Mouse (Mus musculus) midbrain, postnatal 0 days (tissue): ENCODE results near the gene Cdkl2. TPM values are rescaled to one million over a fixed set of nuclear protein-coding genes. Genes with fewer than 3 reads are reported as not detected.

Experiments used
- ATAC-seq: fragments of 200-750 bp; cut with Nextera tagmentation; 2 replicates; pipeline ENCODE4 v1.8.0; 2017; ENCODE audit warnings: moderate number of reproducible peaks, mild to moderate bottlenecking, moderate TSS enrichment, moderate library complexity; ENCODE audit not compliant: low FRiP score
- DNase-seq: peaks from one replicate; pipeline ENCODE4 v3.0.0-alpha.2; 2015; ENCODE audit warnings: low spot score
- H3K27ac ChIP-seq: fragments of 300-500 bp; sonication (generic); 2 replicates; pipeline ENCODE4 v1.5.1; 2014; ENCODE audit warnings: low read depth, mild to moderate bottlenecking, low read length, mixed read lengths
- H3K27me3 ChIP-seq: fragments of 300-500 bp; sonication (generic); 2 replicates; pipeline ENCODE4 v1.6.1; 2014; ENCODE audit warnings: low read length, control low read depth, mixed read lengths; ENCODE audit not compliant: insufficient read depth
- H3K36me3 ChIP-seq: fragments of 300-500 bp; sonication (generic); 2 replicates; pipeline ENCODE4 v1.6.1; 2014; ENCODE audit warnings: low read length, control low read depth, mixed read lengths; ENCODE audit not compliant: insufficient read depth
- H3K4me1 ChIP-seq: fragments of 300-500 bp; sonication (generic); 2 replicates; pipeline ENCODE4 v1.6.1; 2014; ENCODE audit warnings: mild to moderate bottlenecking, control low read depth, antibody characterized with exemption, low read length, mixed read lengths; ENCODE audit not compliant: insufficient read depth
- H3K4me2 ChIP-seq: fragments of 300-500 bp; sonication (generic); 2 replicates; pipeline ENCODE4 v1.6.1; 2014; ENCODE audit warnings: low read depth, mild to moderate bottlenecking, low read length, mixed read lengths; ENCODE audit not compliant: poor library complexity, severe bottlenecking
- H3K4me3 ChIP-seq: fragments of 300-500 bp; sonication (generic); 2 replicates; pipeline ENCODE4 v1.5.1; 2014; ENCODE audit warnings: low read depth, mild to moderate bottlenecking, low read length, moderate library complexity
- H3K9ac ChIP-seq: fragments of 300-500 bp; sonication (generic); replicated peaks from 2 replicates; pipeline ENCODE4 v1.6.1; 2014; ENCODE audit warnings: mild to moderate bottlenecking, low read length, moderate library complexity, mixed read lengths; ENCODE audit not compliant: poor library complexity, severe bottlenecking
- H3K9me3 ChIP-seq: fragments of 300-500 bp; sonication (generic); 2 replicates; pipeline ENCODE4 v1.6.1; 2016; ENCODE audit warnings: low read length, control low read depth
- CTCF ChIP-seq: IDR thresholded peaks from 2 replicates; pipeline ENCODE4 v1.5.1; 2016; ENCODE audit warnings: antibody characterized with exemption, mild to moderate bottlenecking
- WGBS: fragments of 180-500 bp; shearing (Covaris S2); extraction: QIAGEN DNeasy Blood & Tissue Kit; methylation state at CpG from one replicate; pipeline ENCODE4 v1.1.7; 2014; 5-methylcytosine and 5-hydroxymethylcytosine counted together
- polyA plus RNA-seq: library from polyadenylated mRNA; unstranded; fragments of >200 nt; fragmentation: Nextera tagmentation; extraction: Ambion mirVana; gene quantifications from 2 replicates; pipeline ENCODE4 v1.2.1, GENCODE M21; 2015
- total RNA-seq: library from RNA; depleted of rRNA; stranded (reverse); fragments of >200 nt; gene quantifications from 2 replicates; pipeline ENCODE4 v1.2.3, GENCODE M21; 2014

Cdkl2 gene
- total and polyA plus RNA-seq, 2 experiments from 2014 or later: 20.3 to 33.8 TPM

GRCm38 (mm10) chr5:92011756-92012155, 31.9 kb downstream of the Cdkl2 start:
- peak; percentile 37 for DNase-seq
- no peak for ATAC-seq
- Histone ChIP-seq H3K27me3 (no peaks in the 10 kb centered on the region), H3K27ac (no peak overlapping the region), H3K9ac (no peak overlapping the region), H3K9me3 (no peaks in the 10 kb centered on the region), H3K36me3 (no peaks in the 10 kb centered on the region; the same call in 1 of the 2 replicates), H3K4me2 (no peak overlapping the region), H3K4me1 (no peaks in the 10 kb centered on the region), H3K4me3 (no peak overlapping the region)
- no peak for TF ChIP-seq CTCF
- WGBS: 65% methylated on average over 7 of the region's 7 CpGs

GRCm38 (mm10) chr5:92009827-92010226, 33.9 kb downstream of the Cdkl2 start:
- DNase-seq: no peak
- Histone ChIP-seq H3K4me3 (no peak overlapping the region), H3K4me1 (no peaks in the 10 kb centered on the region), H3K27ac (no peak overlapping the region), H3K27me3 (no peaks in the 10 kb centered on the region), H3K36me3 (no peaks in the 10 kb centered on the region; the same call in 1 of the 2 replicates), H3K9me3 (no peaks in the 10 kb centered on the region), H3K4me2 (no peak overlapping the region), H3K9ac (no peak overlapping the region)
- no peak for ATAC-seq
- TF ChIP-seq CTCF: no peak
- WGBS: 49% methylated on average over 2 of the region's 2 CpGs

- TF ChIP-seq CTCF: peak; percentile 79
- H3K9me3 ChIP-seq: 0 out of 2 replicates have a peak, but pooled peaks cover 4% of the 10 kb centered on the region
- no peaks in the 10 kb centered on the region for H3K27me3 ChIP-seq
- H3K27ac ChIP-seq: no peak overlapping the region
- no peaks in the 10 kb centered on the region for H3K4me1 ChIP-seq
- no peak overlapping the region for H3K4me3 ChIP-seq
- H3K4me2 ChIP-seq: no peak overlapping the region
- no peak overlapping the region for H3K9ac ChIP-seq
- ATAC-seq (peak; percentile 79), DNase-seq (peak; percentile 69)
- 65% methylated on average over 2 of the region's 2 CpGs for whole genome bisulfite sequencing
- H3K36me3 ChIP-seq: no peaks in the 10 kb centered on the region; the same call in 1 of the 2 replicates
These were observed 40.7 kb downstream of the Cdkl2 start for GRCm38 (mm10) chr5:92003011-92003410.

GRCm38 (mm10) chr5:92000770-92001169, 42.9 kb downstream of the Cdkl2 start:
- no peak overlapping the region for H3K4me3 ChIP-seq
- no peak for TF ChIP-seq CTCF
- H3K27ac ChIP-seq: no peak overlapping the region
- DNase-seq: no peak
- no peaks in the 10 kb centered on the region for H3K36me3 ChIP-seq
- H3K9ac ChIP-seq: no peak overlapping the region
- no peak overlapping the region for H3K4me2 ChIP-seq
- H3K4me1 ChIP-seq: no peaks in the 10 kb centered on the region
- 0 out of 2 replicates have a peak, but pooled peaks cover 4% of the 10 kb centered on the region for H3K9me3 ChIP-seq
- no peaks in the 10 kb centered on the region for H3K27me3 ChIP-seq
- WGBS: 75% methylated on average over 2 of the region's 2 CpGs
- ATAC-seq: no peak

GRCm38 (mm10) chr5:91994546-91994945, 49.1 kb downstream of the Cdkl2 start:
- TF ChIP-seq CTCF: no peak
- Histone ChIP-seq H3K4me2 (no peak overlapping the region), H3K4me1 (no peaks in the 10 kb centered on the region), H3K27me3 (no peaks in the 10 kb centered on the region), H3K9me3 (0 out of 2 replicates have a peak, but pooled peaks cover 4% of the 10 kb centered on the region), H3K4me3 (no peak overlapping the region), H3K27ac (no peak overlapping the region), H3K9ac (no peak overlapping the region), H3K36me3 (no peaks in the 10 kb centered on the region)
- no peak for DNase-seq
- WGBS: 59% methylated on average over 13 of the region's 13 CpGs
- ATAC-seq: no peak

GRCm38 (mm10) chr5:91993061-91993460, 50.6 kb downstream of the Cdkl2 start:
- ATAC-seq: no peak
- Histone ChIP-seq H3K36me3 (no peaks in the 10 kb centered on the region), H3K27me3 (no peaks in the 10 kb centered on the region), H3K4me1 (no peaks in the 10 kb centered on the region), H3K27ac (no peak overlapping the region), H3K9me3 (no peaks in the 10 kb centered on the region), H3K4me3 (no peak overlapping the region), H3K4me2 (no peak overlapping the region), H3K9ac (no peak overlapping the region)
- no peak for DNase-seq
- TF ChIP-seq CTCF: no peak
- 91% methylated on average over 2 of the region's 2 CpGs for whole genome bisulfite sequencing
